Mouse (Mus musculus) bone marrow, adult 2 months (tissue): ENCODE data around the gene 1190005I06Rik.

Experiments used
- CTCF ChIP-seq: fragments of 200-500 bp; IDR thresholded peaks from 2 replicates; pipeline ENCODE4 v1.5.1; 2011; ENCODE audit warnings: low read length, control low read depth; ENCODE audit not compliant: control insufficient read depth, insufficient read depth
- POLR2A ChIP-seq: fragments of 200-500 bp; IDR thresholded peaks from 2 replicates; pipeline ENCODE4 v1.6.1; 2011; ENCODE audit warnings: low read depth, mild to moderate bottlenecking, control low read depth, low read length, borderline replicate concordance; ENCODE audit not compliant: control insufficient read depth

GRCm38 (mm10) chr8:120644663-120645062, 2.8 kb downstream of the 1190005I06Rik start:
- TF ChIP-seq CTCF = no peak
- TF ChIP-seq POLR2A = no peak
